Mouse (Mus musculus) embryonic fibroblast, embryonic 13.5 days (primary cell): Measurements from ENCODE around the gene Ttc22.

Source experiments
- CTCF ChIP-seq: IDR thresholded peaks from 2 replicates; pipeline ENCODE4 v1.5.1; 2011; ENCODE audit warnings: mild to moderate bottlenecking, control low read depth, low read length, moderate library complexity, borderline replicate concordance; ENCODE audit not compliant: insufficient read depth
- POLR2A ChIP-seq: IDR thresholded peaks from 2 replicates; pipeline ENCODE4 v1.6.1; 2011; ENCODE audit warnings: low read depth, mild to moderate bottlenecking, control low read depth, low read length, moderate library complexity

DNA sequence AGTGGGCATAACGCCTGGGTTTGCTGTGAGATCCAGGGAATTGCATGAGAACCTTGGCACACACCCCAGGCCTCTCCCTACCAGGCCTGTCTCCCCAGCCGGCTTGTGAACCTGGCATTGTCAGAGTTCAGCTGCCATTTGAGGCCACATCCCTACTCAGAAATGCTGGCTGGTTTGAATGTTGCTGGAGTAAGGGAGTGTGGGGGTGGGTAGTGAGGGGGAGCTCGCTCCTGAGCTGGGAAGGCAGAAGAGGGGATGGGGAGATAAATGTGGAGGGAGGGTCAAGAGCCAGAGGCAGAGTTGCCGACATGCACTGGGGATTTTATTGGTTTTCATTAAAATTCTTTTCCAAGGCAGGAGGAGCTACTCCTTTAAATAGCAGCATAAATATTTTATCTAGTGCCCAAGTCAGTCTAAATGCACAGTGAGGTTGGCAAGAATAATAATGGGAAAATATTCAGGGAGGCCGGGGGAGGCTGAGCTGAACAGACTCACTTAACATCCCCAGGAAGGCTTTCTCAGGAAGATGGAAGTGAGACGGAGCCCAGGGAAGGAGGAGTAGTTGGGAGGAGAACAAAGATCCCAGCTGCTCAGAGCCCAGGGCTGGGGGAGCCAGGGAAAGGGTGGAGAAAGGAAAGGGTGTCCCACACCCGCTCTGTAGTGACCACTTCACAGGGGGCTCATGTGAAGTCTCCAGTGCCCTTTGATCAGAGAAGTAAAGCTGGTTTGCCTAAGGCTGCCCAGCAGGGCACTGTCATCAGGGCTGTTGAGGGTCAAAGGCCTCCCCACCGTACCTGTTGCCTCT, 11.3 kb downstream of the Ttc22 start:
- TF ChIP-seq CTCF = no peak
- no peak for TF ChIP-seq POLR2A
